Mouse (Mus musculus): ENCODE results near the gene Slc35c2. TPM values are rescaled to one million over a fixed set of nuclear protein-coding genes. Genes with fewer than 3 reads are reported as not detected.

Slc35c2 gene
- total RNA-seq, 2 experiments from 2014 or later = 30.7 to 50.1 TPM

- DNase-seq (ENCODE audit: low spot score in 2 of 2) = no peak
Observed at GRCm38 (mm10) chr2:165314197-165314596, 26.5 kb upstream of the Slc35c2 start.

- DNase-seq (ENCODE audit: low spot score in 2 of 2) = no peak
Observed at GRCm38 (mm10) chr2:165312381-165312780, 24.7 kb upstream of the Slc35c2 start.

GRCm38 (mm10) chr2:165311577-165311976, 23.9 kb upstream of the Slc35c2 start:
- DNase-seq (ENCODE audit: low spot score in 2 of 2) = no peak

- no peak for DNase-seq (ENCODE audit: low spot score in 2 of 2)
Observed at GRCm38 (mm10) chr2:165310818-165311425, 23.3 kb upstream of the Slc35c2 start.

GRCm38 (mm10) chr2:165307801-165308200, 20.1 kb upstream of the Slc35c2 start:
- no peak for DNase-seq (ENCODE audit: low spot score in 2 of 2)

- no peak for DNase-seq (ENCODE audit: low spot score in 2 of 2)
Observed at GRCm38 (mm10) chr2:165305438-165305837, 17.8 kb upstream of the Slc35c2 start.

- no peak for DNase-seq (ENCODE audit: low spot score in 2 of 2)
Observed at GRCm38 (mm10) chr2:165304819-165305218, 17.1 kb upstream of the Slc35c2 start.

- no peak for DNase-seq (ENCODE audit: low spot score in 2 of 2)
Observed at GRCm38 (mm10) chr2:165303354-165304012, 15.8 kb upstream of the Slc35c2 start.

- no peak for DNase-seq (ENCODE audit: low spot score in 2 of 2)
Observed at GRCm38 (mm10) chr2:165301409-165301808, 13.7 kb upstream of the Slc35c2 start.

- no peak for DNase-seq (ENCODE audit: low spot score in 2 of 2)
Observed at GRCm38 (mm10) chr2:165300885-165301284, 13.2 kb upstream of the Slc35c2 start.

GRCm38 (mm10) chr2:165300424-165300823, 12.8 kb upstream of the Slc35c2 start:
- DNase-seq (ENCODE audit: low spot score in 2 of 2) = no peak

- DNase-seq (ENCODE audit: low spot score in 2 of 2) = no peak
Observed at GRCm38 (mm10) chr2:165297429-165297828, 9.8 kb upstream of the Slc35c2 start.

- peak in 1 of 2 experiments; percentile 34 for DNase-seq (ENCODE audit: low spot score in 2 of 2)
Observed at GRCm38 (mm10) chr2:165296571-165296970, 8.9 kb upstream of the Slc35c2 start.

GRCm38 (mm10) chr2:165288315-165289031, 804 bp upstream of the Slc35c2 start:
- peak; percentile 61 to 65 for DNase-seq (ENCODE audit: low spot score in 2 of 2)

GRCm38 (mm10) chr2:165286361-165287201, 1.1 kb downstream of the Slc35c2 start:
- DNase-seq (ENCODE audit: low spot score in 2 of 2) = no peak

- no peak for DNase-seq (ENCODE audit: low spot score in 2 of 2)
Observed at GRCm38 (mm10) chr2:165285621-165286020, 2.0 kb downstream of the Slc35c2 start.

- DNase-seq (ENCODE audit: low spot score in 2 of 2) = no peak
Observed at GRCm38 (mm10) chr2:165285034-165285433, 2.6 kb downstream of the Slc35c2 start.

- DNase-seq (ENCODE audit: low spot score in 2 of 2) = no peak
Observed at GRCm38 (mm10) chr2:165284377-165284776, 3.3 kb downstream of the Slc35c2 start.

GRCm38 (mm10) chr2:165283644-165284043, 4.0 kb downstream of the Slc35c2 start:
- no peak for DNase-seq (ENCODE audit: low spot score in 2 of 2)

GRCm38 (mm10) chr2:165281779-165282311, 5.8 kb downstream of the Slc35c2 start:
- DNase-seq (ENCODE audit: low spot score in 2 of 2) = no peak

GRCm38 (mm10) chr2:165279351-165279750, 8.3 kb downstream of the Slc35c2 start:
- DNase-seq (ENCODE audit: low spot score in 2 of 2) = no peak
